Mouse (Mus musculus): ENCODE measurements around the gene Pwwp2b.

The Pwwp2b gene

GRCm38 (mm10) chr7:139247881-139248614 is at the start of gene Pwwp2b:
Pwwp2b (plus strand) TSS chr7:139248482.
- ATAC-seq (ENCODE audit: low TSS enrichment): peak; percentile 57

DNA sequence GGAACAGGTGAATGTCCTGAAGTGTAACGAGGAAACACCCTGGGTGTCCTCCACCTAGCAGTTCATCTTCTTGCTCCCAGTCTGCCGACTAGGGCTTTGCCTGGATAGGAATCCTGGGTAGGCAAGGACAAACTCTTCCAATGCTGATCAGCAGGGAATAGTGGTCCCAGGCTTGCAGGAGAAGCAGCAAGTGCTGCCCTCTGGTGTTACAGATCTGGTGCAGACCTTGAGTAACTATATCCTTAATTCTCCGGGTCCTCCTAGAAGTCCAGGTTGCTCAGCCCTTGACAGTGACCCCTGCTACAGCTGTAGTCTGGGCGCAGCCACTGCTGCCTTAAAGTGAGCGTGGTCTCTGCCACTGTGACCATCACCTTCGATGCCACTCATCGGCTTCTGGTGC is 48.2 kb upstream of the Pwwp2b start:
- ATAC-seq (ENCODE audit: low TSS enrichment): peak; percentile 92

- ATAC-seq (ENCODE audit: low TSS enrichment): no peak
Measured at GRCm38 (mm10) chr7:139201209-139201608, 47.1 kb upstream of the Pwwp2b start.

DNA sequence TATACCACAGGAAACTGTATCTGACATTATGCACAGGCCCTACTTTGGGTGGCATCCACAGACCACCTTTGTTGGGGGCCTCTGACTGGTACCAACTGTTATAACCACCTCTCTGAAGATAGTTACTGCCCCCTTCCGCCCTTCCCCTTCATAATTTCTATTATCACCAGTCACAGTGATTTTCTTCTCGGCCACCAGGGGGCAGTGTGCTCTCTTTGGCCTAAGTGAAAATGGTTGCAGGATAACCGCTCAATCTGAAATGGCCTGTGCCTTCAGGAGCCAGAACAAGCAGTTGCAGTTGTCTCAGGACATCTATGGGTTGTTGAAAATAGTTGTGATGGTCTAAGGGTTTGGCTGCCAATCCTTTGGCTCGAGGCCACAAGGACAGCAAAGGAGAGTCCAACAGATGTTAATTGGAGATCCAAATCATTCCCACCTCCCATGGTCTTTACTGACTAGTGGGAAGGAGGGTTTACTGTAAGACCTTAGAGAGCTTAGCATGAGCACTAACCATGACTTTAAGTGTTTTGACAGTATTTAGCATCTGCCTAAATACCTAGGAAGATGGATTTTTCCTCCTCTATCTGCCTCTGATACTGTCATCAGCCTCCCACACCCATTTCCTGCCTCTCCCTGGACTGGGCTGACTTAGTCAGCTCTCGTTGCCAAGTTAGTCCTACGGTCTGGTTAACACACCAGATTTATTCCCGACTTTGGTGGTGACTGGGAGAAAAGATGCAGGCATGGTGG is 40.1 kb upstream of the Pwwp2b start:
- 0 out of 2 replicates have a peak, but pooled peaks have one; percentile 31 for ATAC-seq (ENCODE audit: low TSS enrichment)

GRCm38 (mm10) chr7:139208773-139209095 is 39.5 kb upstream of the Pwwp2b start:
- ATAC-seq (ENCODE audit: low TSS enrichment): no peak

GRCm38 (mm10) chr7:139211761-139212160 is 36.5 kb upstream of the Pwwp2b start:
- ATAC-seq (ENCODE audit: low TSS enrichment): no peak

DNA sequence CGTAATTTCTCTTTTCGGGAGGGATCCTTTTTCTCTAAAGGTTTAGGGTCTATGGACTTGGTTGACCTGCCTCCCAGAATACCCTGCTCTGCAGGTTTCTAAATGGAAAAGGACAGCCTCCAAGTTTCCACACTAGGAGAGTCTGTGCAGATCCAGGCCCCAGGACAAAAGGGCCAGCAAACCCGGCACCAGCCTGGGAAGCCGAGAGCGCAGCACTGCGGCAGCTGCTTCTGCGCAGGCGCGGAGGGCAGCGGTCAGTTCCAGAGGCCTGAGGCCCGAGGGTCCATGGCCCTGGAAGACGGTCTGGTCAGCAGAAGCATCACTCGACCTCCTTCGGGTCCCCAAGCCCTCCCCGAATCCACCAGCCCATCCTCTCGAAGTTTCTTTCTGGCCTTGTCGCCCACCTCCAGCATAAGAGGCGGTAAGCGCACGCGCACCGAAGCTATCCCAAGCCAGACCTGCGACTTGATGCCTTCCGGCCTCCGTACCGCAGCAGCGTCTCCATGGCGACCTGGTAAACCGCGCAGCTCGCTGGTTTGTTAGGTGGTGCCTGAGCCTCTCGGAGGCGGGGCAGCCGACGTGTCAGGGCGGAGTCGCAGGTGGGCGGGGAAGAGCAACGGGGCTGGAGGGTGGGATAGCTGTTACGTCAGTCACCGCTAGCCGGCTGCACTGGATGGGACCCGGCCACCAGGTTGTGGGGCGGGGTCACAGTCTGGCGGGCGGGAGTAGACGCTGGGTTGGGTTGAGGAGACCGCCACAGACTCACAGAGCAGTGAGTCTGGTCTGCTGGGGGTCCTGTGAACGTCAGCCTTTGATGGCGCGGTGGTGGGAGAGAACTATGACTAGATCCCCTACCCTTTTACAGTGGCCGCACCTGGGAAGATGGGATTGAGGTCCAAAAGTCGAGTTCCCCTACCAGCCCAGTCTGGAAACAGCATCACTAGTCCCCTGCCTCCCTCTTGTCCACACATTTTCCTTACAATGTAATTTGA is 35.2 kb upstream of the Pwwp2b start, which contains the start of the genes Lrrc27 and Stk32c:
Gene Lrrc27, plus strand, starts transcription at position 235 of the 992 bp plus-strand sequence.
Gene Stk32c, minus strand, starts transcription at position 554 of the 992 bp plus-strand sequence.
- peak; percentile 88 for ATAC-seq (ENCODE audit: low TSS enrichment)

GRCm38 (mm10) chr7:139213751-139214150 is 34.5 kb upstream of the Pwwp2b start:
- ATAC-seq (ENCODE audit: low TSS enrichment): peak; percentile 8; the same call in 1 of the 2 replicates

- no peak for ATAC-seq (ENCODE audit: low TSS enrichment)
Measured at GRCm38 (mm10) chr7:139214160-139214559, 34.1 kb upstream of the Pwwp2b start.

DNA sequence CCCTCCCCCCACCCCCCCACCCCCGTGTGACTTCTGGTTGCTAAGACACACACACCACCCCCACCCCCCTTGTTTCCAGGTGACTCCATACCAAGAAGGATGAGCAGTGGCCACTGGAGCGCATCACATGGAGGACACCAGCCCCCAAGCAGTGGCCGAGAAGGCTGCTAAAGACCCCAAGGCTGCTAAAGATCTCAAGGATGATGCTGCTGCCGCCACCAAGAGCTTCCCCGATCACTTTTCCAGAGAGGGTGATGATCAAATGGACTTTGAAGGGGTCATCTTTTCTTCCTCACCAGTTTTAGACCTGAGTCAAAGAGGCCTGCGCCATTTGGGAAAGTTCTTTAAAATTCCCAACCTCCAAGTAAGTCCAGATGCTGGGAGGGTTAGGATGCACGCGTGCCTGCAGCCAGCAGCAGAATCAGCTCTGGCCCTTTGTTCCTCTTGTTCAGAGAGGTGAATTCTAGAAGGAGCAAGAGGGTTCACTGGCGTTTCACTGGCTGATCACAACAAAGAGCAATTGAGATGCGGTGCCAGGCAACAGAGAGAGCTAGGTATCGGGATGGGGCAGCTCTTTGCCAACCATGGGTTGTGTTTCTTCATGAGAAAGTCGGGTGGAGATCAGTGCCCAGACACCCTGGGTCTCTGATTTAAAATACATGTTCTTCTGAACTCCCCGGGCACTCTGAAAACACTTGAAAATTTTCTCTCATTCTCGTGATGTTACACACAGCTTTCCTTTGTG is 33.5 kb upstream of the Pwwp2b start:
- no peak for ATAC-seq (ENCODE audit: low TSS enrichment)

DNA sequence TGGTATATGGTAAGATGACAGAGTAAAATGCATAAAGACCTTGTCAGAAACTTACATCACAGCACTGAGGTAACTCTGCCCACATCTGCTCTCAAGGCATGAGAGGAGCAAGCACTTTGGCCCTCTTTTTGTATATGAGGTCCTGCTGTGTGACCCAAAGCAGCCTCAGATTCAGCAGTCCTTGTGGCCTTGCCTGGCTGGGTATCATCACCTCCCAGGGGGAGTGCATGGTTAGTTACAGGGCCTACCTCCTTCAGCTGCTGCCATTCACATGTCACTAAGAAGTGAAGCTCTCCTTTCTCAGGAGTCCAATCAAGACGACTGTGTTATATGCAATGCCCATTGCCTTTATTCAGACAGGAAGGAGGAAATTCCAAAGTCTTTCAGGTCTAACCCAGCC is 32.8 kb upstream of the Pwwp2b start:
- no peak for ATAC-seq (ENCODE audit: low TSS enrichment)

- ATAC-seq (ENCODE audit: low TSS enrichment): no peak
Measured at GRCm38 (mm10) chr7:139215946-139216345, 32.3 kb upstream of the Pwwp2b start.

- ATAC-seq (ENCODE audit: low TSS enrichment): no peak
Measured at GRCm38 (mm10) chr7:139216464-139216863, 31.8 kb upstream of the Pwwp2b start.

GRCm38 (mm10) chr7:139217046-139217445 is 31.2 kb upstream of the Pwwp2b start:
- ATAC-seq (ENCODE audit: low TSS enrichment): no peak

DNA sequence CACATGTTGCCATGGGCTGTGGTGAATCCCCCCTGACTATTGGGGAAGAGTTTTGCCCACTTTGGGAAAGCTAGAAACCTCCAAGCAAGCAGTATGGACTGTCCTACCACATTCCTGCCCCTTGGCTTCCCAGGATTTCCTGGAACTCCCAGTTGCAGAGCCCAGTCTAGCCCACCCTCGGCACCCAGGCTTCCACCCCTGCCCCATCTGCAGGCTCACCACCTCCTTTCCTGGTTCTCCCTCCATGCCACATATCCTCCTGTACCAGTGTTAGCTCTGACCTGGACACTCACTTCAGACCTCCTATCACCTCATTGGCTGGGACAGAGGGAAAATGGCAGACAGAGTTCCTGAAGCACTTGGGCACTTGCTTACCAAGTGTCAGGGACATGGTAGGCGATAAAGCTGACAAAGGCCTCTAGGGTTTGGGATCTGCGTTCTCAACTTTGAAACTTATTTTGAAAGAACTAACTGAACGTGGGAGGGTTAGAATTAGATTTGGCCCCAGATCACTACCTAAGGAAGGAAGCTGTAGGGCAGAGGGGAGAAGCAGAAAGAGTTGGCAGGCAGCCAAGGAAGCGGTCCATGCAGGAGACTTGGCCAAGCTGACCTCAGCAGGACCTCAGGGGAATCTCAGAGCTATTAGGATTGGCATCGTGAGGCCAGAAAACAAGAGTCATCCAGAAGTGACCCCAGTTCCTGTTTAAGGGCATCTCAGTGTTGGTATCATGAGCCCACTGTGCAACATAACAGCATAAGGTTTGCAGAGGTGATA is 29.5 kb upstream of the Pwwp2b start:
- ATAC-seq (ENCODE audit: low TSS enrichment): no peak

DNA sequence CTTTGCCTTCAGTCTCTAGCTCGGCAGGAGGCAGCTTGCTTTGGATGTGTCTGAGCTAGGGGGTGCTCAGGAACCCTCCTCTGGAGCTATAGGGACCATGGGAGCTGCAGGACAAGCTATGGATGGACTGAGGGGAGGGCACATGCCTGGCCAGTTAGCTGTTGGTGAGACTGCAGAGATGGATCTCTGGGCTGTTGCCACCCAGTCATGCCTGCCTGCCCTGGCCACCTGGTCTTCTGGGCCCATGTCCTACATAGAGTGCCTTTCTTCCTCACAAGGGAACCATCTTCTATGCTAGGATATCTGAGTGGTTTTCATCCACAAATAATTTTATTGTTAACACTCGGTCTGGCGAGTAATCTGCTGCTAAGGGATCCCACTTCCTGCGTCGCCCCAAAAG is 28.8 kb upstream of the Pwwp2b start:
- no peak for ATAC-seq (ENCODE audit: low TSS enrichment)

DNA sequence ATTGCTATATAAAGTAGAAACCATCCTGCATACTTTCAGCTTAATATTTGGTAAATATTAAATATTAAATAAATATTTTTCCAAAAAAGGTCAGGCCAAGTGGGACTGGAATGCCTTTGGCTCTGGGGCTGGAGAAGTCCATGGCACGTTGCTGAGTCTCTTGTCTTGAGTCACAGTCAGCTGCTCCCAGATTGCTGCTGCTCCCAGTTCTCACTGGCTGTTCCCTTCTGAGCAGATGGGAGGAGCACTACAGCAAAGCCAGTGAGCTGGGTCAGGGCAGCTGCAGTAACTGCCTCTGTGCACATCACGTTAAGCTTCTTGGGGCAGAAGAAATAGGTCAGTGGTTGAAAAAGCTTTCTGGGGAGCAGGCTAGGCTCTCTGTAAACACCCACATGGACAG is 28.0 kb upstream of the Pwwp2b start:
- ATAC-seq (ENCODE audit: low TSS enrichment): peak; percentile 47; the same call in 1 of the 2 replicates

- ATAC-seq (ENCODE audit: low TSS enrichment): peak; percentile 88
Measured at GRCm38 (mm10) chr7:139221072-139221471, 27.2 kb upstream of the Pwwp2b start.

DNA sequence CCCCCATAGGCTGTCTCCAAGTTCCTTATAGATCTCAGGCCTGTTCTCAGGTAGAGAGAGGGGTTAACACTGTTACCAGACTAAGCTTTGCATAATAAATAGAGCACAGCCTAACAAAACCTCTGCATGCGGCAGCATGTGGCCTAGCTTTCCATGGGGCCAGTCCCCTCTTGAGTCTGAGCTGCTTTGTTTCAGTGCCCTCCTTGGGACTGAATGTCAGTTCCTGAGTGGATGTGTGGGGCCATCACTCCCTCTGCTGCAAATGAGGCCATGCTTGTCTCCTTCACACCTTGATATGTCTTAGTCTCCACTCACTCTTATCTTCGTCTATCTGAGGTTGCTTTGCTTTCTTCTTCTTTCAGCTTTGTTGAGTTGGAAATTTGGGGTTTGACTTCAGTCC is 26.4 kb upstream of the Pwwp2b start:
- no peak for ATAC-seq (ENCODE audit: low TSS enrichment)

GRCm38 (mm10) chr7:139222341-139222740 is 25.9 kb upstream of the Pwwp2b start:
- ATAC-seq (ENCODE audit: low TSS enrichment): no peak
